Mouse (Mus musculus) left cerebral cortex, postnatal 10 days (tissue): Measurements from ENCODE around the gene Cxcr5. TPM values are rescaled to one million over a fixed set of nuclear protein-coding genes. Genes with fewer than 3 reads are reported as not detected.

ENCODE experiments used
- DNase-seq, 2 experiments: peaks; one replicate each; pipeline ENCODE4 v3.0.0; 2021 to 2022; ENCODE audit warnings: low spot score in 2 of 2, mixed read lengths in 1 of 2; ENCODE audit errors: extremely low spot score in 1 of 2
- intact Hi-C: fragments of 180-260 bp; cut with DNase I; formaldehyde crosslinking; loops from one replicate; pipeline ENCODE4 v1.15.1; 2025
- total RNA-seq, 2 experiments: library from RNA; stranded (reverse); gene quantifications; 2 replicates each; pipeline ENCODE4 v1.2.3; 2021

Gene Cxcr5
- total RNA-seq, 2 experiments from 2014 or later: not detected

GRCm38 (mm10) chr9:44474327-44474726 lies 87.3 kb downstream of the Cxcr5 start:
- no peak for DNase-seq
- intact Hi-C loops: no loop called here

- intact Hi-C loops: no loop called here
- no peak for DNase-seq
Observed at GRCm38 (mm10) chr9:44473184-44473583, 88.5 kb downstream of the Cxcr5 start.

GRCm38 (mm10) chr9:44468800-44469199 lies 92.9 kb downstream of the Cxcr5 start:
- DNase-seq: no peak
- intact Hi-C loops: no loop called here

- intact Hi-C loops: no loop called here
- DNase-seq: no peak
Observed at GRCm38 (mm10) chr9:44468224-44468623, 93.5 kb downstream of the Cxcr5 start.

GRCm38 (mm10) chr9:44461950-44462349 lies 99.7 kb downstream of the Cxcr5 start:
- no peak for DNase-seq
- intact Hi-C loops: no loop called here

Other genes starting within 250 kb of the Cxcr5 start
- gene C2cd2l, start 241.6 kb downstream of the Cxcr5 start, total RNA-seq: 100 to 1,000 TPM; 151 to 158 TPM
- 10 to 100 TPM; 15.5 to 17.9 TPM for gene Dpagt1, start 235.9 kb downstream of the Cxcr5 start, total RNA-seq
- 10 to 100 TPM; 66.5 to 67.6 TPM for gene H2afx, start 227.2 kb downstream of the Cxcr5 start, total RNA-seq
- 10 to 100 TPM; 20.5 to 24.0 TPM for gene Hmbs, start 217.6 kb downstream of the Cxcr5 start, total RNA-seq
- gene Vps11, start 200.2 kb downstream of the Cxcr5 start, total RNA-seq: 10 to 100 TPM; 42.6 to 49.1 TPM
- 10 to 100 TPM; 87.1 to 89.3 TPM for gene Hyou1, start 182.4 kb downstream of the Cxcr5 start, total RNA-seq
- gene Slc37a4, start 165.0 kb downstream of the Cxcr5 start, total RNA-seq: 10 to 100 TPM; 36.9 to 40.1 TPM
- gene Rps25, start 154.7 kb downstream of the Cxcr5 start, total RNA-seq: 100 to 1,000 TPM; 711 to 765 TPM
- 10 to 100 TPM; 75.3 to 87.2 TPM for gene Trappc4, start 154.3 kb downstream of the Cxcr5 start, total RNA-seq
- gene Ccdc84, start 143.3 kb downstream of the Cxcr5 start, total RNA-seq: 10 to 100 TPM; 16.1 to 19.9 TPM
- not detected for gene Foxr1, start 120.7 kb downstream of the Cxcr5 start, total RNA-seq
- gene Upk2, start 106.9 kb downstream of the Cxcr5 start, total RNA-seq: not detected
- 10 to 100 TPM; 85.4 to 98.1 TPM for gene Bcl9l, start 79.1 kb downstream of the Cxcr5 start, total RNA-seq
- gene Ddx6, start 43.0 kb upstream of the Cxcr5 start, total RNA-seq: 100 to 1,000 TPM; 114 to 115 TPM
- not detected for gene Treh, start 111.4 kb upstream of the Cxcr5 start, total RNA-seq
- gene Phldb1, start 173.3 kb upstream of the Cxcr5 start, total RNA-seq: 10 to 100 TPM; 82.6 to 89.0 TPM
- 100 to 1,000 TPM; 103 to 113 TPM for gene Arcn1, start 206.0 kb upstream of the Cxcr5 start, total RNA-seq
- 10 to 100 TPM; 75.4 to 78.2 TPM for gene Ift46, start 206.0 kb upstream of the Cxcr5 start, total RNA-seq
- 10 to 100 TPM; 31.3 to 31.6 TPM for gene Tmem25, start 237.4 kb upstream of the Cxcr5 start, total RNA-seq
- 1 to 10 TPM; 1.2 to 1.4 TPM for gene Ttc36, start 241.2 kb upstream of the Cxcr5 start, total RNA-seq